9 mouse cellular contexts compared by ENCODE assay signal in genomic region chr4:127988526-127989180, GRCm38 (mm10). TPM values are rescaled to one million over a fixed set of nuclear protein-coding genes. Genes with fewer than 3 reads are reported as not detected.
DNase-seq lines count a peak whose midpoint lies in the region; ATAC-seq and TF ChIP-seq lines count a peak whose summit lies in the region.
"Had no signal": no experiment of that assay in that cellular context is flagged by ENCODE, and none has a peak within 500 bp of the region (broad histone marks: within the 10 kb centered on the region; RNA-seq: fewer than 3 reads in every experiment).

No protein-coding gene starts in this region.

- H3K27ac ChIP-seq in layer of hippocampus, adult 2 months = peak overlapping the region; percentile 94
- peak overlapping the region; percentile 80 for H3K27ac ChIP-seq in forebrain, postnatal 0 days (ENCODE audit: low read depth, low read length)
- H3K27ac ChIP-seq in midbrain, embryonic 15.5 days = peak overlapping the region; percentile 86
- H3K27ac ChIP-seq: liver, embryonic 14.5 days had no signal

- no peak for DNase-seq in layer of hippocampus, adult 2 months (ENCODE audit: low spot score in 2 of 2)
- no peak for DNase-seq in layer of hippocampus, adult 11-12 months (ENCODE audit: low spot score)
- peak; percentile 20 to 22 for DNase-seq in cerebellum, postnatal 36 days
- peak; percentile 47 for DNase-seq in forebrain, postnatal 0 days
- no peak for DNase-seq in gastrocnemius, postnatal 36 days
- no peak for DNase-seq in urinary bladder, adult 18-20 months (ENCODE audit: low spot score in 2 of 2)
- no peak for DNase-seq in T-cell, adult 2 months (ENCODE audit: low spot score)

- H3K4me1 ChIP-seq in forebrain, postnatal 0 days (ENCODE audit: insufficient read depth) = peaks cover 2% of the 10 kb centered on the region; the same call in 1 of the 2 replicates
- H3K4me1 ChIP-seq in midbrain, embryonic 15.5 days = peaks cover 46% of the 10 kb centered on the region

- H3K9ac ChIP-seq in forebrain, postnatal 0 days = peak overlapping the region; percentile 78
- peak overlapping the region; percentile 74 for H3K9ac ChIP-seq in midbrain, embryonic 15.5 days
- H3K9ac ChIP-seq: liver, embryonic 14.5 days had no signal

- H3K27me3 ChIP-seq in forebrain, postnatal 0 days (ENCODE audit: insufficient read depth, low read length) = no peaks in the 10 kb centered on the region
- H3K27me3 ChIP-seq in midbrain, embryonic 15.5 days (replicated peaks) = 0 out of 2 replicates have a peak, but pooled peaks cover 3% of the 10 kb centered on the region

- H3K36me3 ChIP-seq in forebrain, postnatal 0 days (ENCODE audit: insufficient read depth) = no peaks in the 10 kb centered on the region
- H3K36me3 ChIP-seq in midbrain, embryonic 15.5 days (replicated peaks) = no peaks in the 10 kb centered on the region

- 2% methylated on average over 39 of the region's 39 CpGs for WGBS in forebrain, postnatal 0 days
- WGBS in midbrain, embryonic 15.5 days = under 1% methylated on average over 38 of the region's 39 CpGs

- peak overlapping the region; percentile 80 for H3K4me3 ChIP-seq in layer of hippocampus, adult 2 months
- H3K4me3 ChIP-seq in forebrain, postnatal 0 days (ENCODE audit: low read depth, low read length) = peak overlapping the region; percentile 77
- peak overlapping the region; percentile 87 for H3K4me3 ChIP-seq in midbrain, embryonic 15.5 days

- intact Hi-C loops in gastrocnemius, postnatal 36 days (cut with DNase I) = no loop called here

- H3K9me3 ChIP-seq in forebrain, postnatal 0 days (ENCODE audit: low read length) = no peaks in the 10 kb centered on the region
- no peaks in the 10 kb centered on the region for H3K9me3 ChIP-seq in midbrain, embryonic 15.5 days

- H3K4me2 ChIP-seq in forebrain, postnatal 0 days (ENCODE audit: low read depth) = peak overlapping the region; percentile 73
- H3K4me2 ChIP-seq in midbrain, embryonic 15.5 days = peak overlapping the region; percentile 77

- no peak for TF ChIP-seq CTCF in layer of hippocampus, adult 2 months (conservative IDR thresholded peaks at IDR 0.05)
- TF ChIP-seq CTCF in forebrain, postnatal 0 days (IDR thresholded peaks at IDR 0.05; ENCODE audit: low read depth) = no peak

- ATAC-seq in forebrain, postnatal 0 days = no peak
- no peak for ATAC-seq in midbrain, embryonic 15.5 days (replicated peaks)

RNA-seq across cellular contexts. Expression of gene Csmd2, which starts 1.0 kb away (rescaled TPM):
- 10 to 100 TPM; 43.1 to 48.9 TPM for total RNA-seq in layer of hippocampus, adult 2 months (2021)
- total RNA-seq in forebrain, postnatal 0 days (2014; rRNA removed) = 24.3 and 35.8 TPM in 2 replicates
- 3.8 and 5.5 TPM in 2 replicates for polyA plus RNA-seq in forebrain, postnatal 0 days (2015; fragmentation: Nextera tagmentation; extraction: Ambion mirVana)
- 13.9 and 15.1 TPM in 2 replicates for polyA plus RNA-seq in midbrain, embryonic 15.5 days (2015; fragmentation: Nextera tagmentation; extraction: Ambion mirVana)
- total RNA-seq in gastrocnemius, postnatal 36 days (2021) = not detected

RNA-seq across cellular contexts. Expression of gene CK137956, which starts 17.9 kb away (rescaled TPM):
- total RNA-seq in layer of hippocampus, adult 2 months (2021) = under 1 TPM; 0.67 to 0.74 TPM
- total RNA-seq in forebrain, postnatal 0 days (2014; rRNA removed) = 1.5 and 1.9 TPM in 2 replicates
- 1.9 TPM in 2 replicates for polyA plus RNA-seq in forebrain, postnatal 0 days (2015; fragmentation: Nextera tagmentation; extraction: Ambion mirVana)
- polyA plus RNA-seq in midbrain, embryonic 15.5 days (2015; fragmentation: Nextera tagmentation; extraction: Ambion mirVana) = 0.84 and 1.1 TPM in 2 replicates
- not detected for total RNA-seq in gastrocnemius, postnatal 36 days (2021)
- polyA plus RNA-seq: liver, embryonic 14.5 days had no signal

Comparison
In these comparisons a context has a peak if more than half of its experiments do, and no peak if none do; other contexts are left out.
1. DNase-seq: peak in cerebellum, postnatal 36 days (2 of 2) and forebrain, postnatal 0 days (single experiment); none in layer of hippocampus, adult 2 months (0 of 2), layer of hippocampus, adult 11-12 months (single experiment), gastrocnemius, postnatal 36 days (0 of 2), urinary bladder, adult 18-20 months (0 of 2) and T-cell, adult 2 months (single experiment).
2. RNA of gene Csmd2, which starts 1.0 kb away (total RNA-seq): 43.1 to 48.9 TPM in layer of hippocampus, adult 2 months and 24.3 to 35.8 TPM in forebrain, postnatal 0 days; not detected in gastrocnemius, postnatal 36 days; every median in the first group is over 10 times any median in the second.
3. Peak in every context shown above with its lines, with median percentiles within 50 percentile points of each other: H3K27ac ChIP-seq and H3K4me3 ChIP-seq.